Mouse (Mus musculus) heart, postnatal 0 days (tissue): ENCODE measurements around the gene Borcs6.

ENCODE experiments used
- CTCF ChIP-seq: IDR thresholded peaks from 2 replicates; pipeline ENCODE4 v1.5.1; 2016; ENCODE audit warnings: antibody characterized with exemption, control low read depth, low read depth
- EP300 ChIP-seq: IDR thresholded peaks from 2 replicates; pipeline ENCODE4 v1.6.1; 2016; ENCODE audit warnings: antibody characterized with exemption, low read depth

DNA sequence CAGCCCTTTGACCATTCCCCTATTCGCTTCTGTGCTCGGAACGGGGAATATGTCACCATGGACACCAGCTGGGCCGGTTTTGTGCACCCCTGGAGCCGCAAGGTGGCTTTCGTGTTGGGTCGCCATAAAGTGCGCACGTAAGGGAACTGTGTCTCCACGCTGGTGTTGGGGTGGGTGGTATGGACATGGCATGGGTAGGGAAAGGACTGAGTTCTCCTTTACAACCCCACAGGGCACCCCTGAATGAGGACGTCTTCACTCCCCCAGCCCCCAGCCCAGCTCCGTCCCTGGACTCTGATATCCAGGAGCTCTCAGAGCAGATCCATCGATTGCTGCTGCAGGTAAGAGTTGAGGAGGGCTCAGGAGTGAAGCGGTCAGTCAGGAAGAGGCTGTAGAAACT lies 43.6 kb downstream of the Borcs6 start:
- TF ChIP-seq CTCF: no peak
- no peak for TF ChIP-seq EP300
